Mouse (Mus musculus) embryonic fibroblast, embryonic 13.5 days (primary cell): ENCODE measurements around the gene Tsc22d4.

Experiments used
- CTCF ChIP-seq: IDR thresholded peaks from 2 replicates; pipeline ENCODE4 v1.5.1; 2011; ENCODE audit warnings: mild to moderate bottlenecking, control low read depth, low read length, moderate library complexity, borderline replicate concordance; ENCODE audit not compliant: insufficient read depth
- POLR2A ChIP-seq: IDR thresholded peaks from 2 replicates; pipeline ENCODE4 v1.6.1; 2011; ENCODE audit warnings: low read depth, mild to moderate bottlenecking, control low read depth, low read length, moderate library complexity

DNA sequence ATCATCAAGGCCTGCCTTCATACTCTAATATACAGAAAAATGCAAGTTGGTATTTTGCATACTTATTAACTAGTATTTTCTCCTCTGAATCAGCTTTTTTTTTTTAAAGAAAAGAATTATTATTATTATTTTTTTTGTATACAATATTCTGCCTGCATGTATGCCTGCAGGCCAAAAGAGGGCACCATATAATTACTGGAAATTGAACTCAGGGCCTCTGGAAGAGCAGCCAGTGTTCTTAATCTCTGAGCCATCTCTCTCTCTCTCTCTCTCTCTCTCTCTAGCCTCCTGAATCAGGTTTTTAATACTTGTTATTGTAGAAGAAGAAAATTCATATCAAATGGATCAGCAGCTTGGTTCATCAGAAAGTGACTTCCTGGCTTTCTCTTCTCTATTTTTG is 46.0 kb downstream of the Tsc22d4 start:
- no peak for TF ChIP-seq CTCF
- no peak for TF ChIP-seq POLR2A
